Mouse (Mus musculus) forebrain, embryonic 11.5 days (tissue): ENCODE measurements around the gene Cnn3. TPM values are rescaled to one million over a fixed set of nuclear protein-coding genes. Genes with fewer than 3 reads are reported as not detected.

Experiments
- ATAC-seq: fragments of 200-750 bp; cut with Nextera tagmentation; replicated peaks from 2 replicates; pipeline ENCODE4 v1.8.0; 2017; ENCODE audit warnings: moderate TSS enrichment; ENCODE audit not compliant: low FRiP score
- DNase-seq: peaks from one replicate; pipeline ENCODE4 v3.0.0-alpha.2; 2017; ENCODE audit warnings: low spot score
- H3K27ac ChIP-seq: fragments of 300-500 bp; sonication (generic); 2 replicates; pipeline ENCODE4 v1.5.1; 2014; ENCODE audit warnings: low read depth, low read length
- H3K27me3 ChIP-seq: fragments of 300-500 bp; sonication (generic); 2 replicates; pipeline ENCODE4 v1.6.1; 2014; ENCODE audit warnings: mild to moderate bottlenecking, low read length, mixed read lengths; ENCODE audit not compliant: control insufficient read depth, insufficient read depth
- H3K36me3 ChIP-seq: fragments of 300-500 bp; sonication (generic); 2 replicates; pipeline ENCODE4 v1.6.1; 2014; ENCODE audit warnings: mild to moderate bottlenecking, low read length, moderate library complexity, mixed read lengths; ENCODE audit not compliant: control insufficient read depth, insufficient read depth
- H3K4me1 ChIP-seq: fragments of 300-500 bp; sonication (generic); replicated peaks from 2 replicates; pipeline ENCODE4 v1.6.1; 2014; ENCODE audit warnings: low read length, mixed read lengths; ENCODE audit not compliant: control insufficient read depth, insufficient read depth
- H3K4me2 ChIP-seq: fragments of 300-500 bp; sonication (generic); 2 replicates; pipeline ENCODE4 v1.6.1; 2014; ENCODE audit warnings: low read depth, mild to moderate bottlenecking, low read length, moderate library complexity, mixed read lengths; ENCODE audit not compliant: severe bottlenecking
- H3K4me3 ChIP-seq: fragments of 300-500 bp; sonication (generic); 2 replicates; pipeline ENCODE4 v1.5.1; 2014; ENCODE audit warnings: low read depth, low read length
- H3K9ac ChIP-seq: fragments of 300-500 bp; sonication (generic); 2 replicates; pipeline ENCODE4 v1.6.1; 2014; ENCODE audit warnings: low read length
- H3K9me3 ChIP-seq: fragments of 300-500 bp; sonication (generic); 2 replicates; pipeline ENCODE4 v1.6.1; 2016; ENCODE audit warnings: low read length, mixed read lengths; ENCODE audit not compliant: control insufficient read depth
- WGBS: fragments of 180-500 bp; shearing (Covaris S2); extraction: QIAGEN DNeasy Blood & Tissue Kit; methylation state at CpG from one replicate; pipeline ENCODE4 v1.1.7; 2014; 5-methylcytosine and 5-hydroxymethylcytosine counted together
- polyA plus RNA-seq: library from polyadenylated mRNA; unstranded; fragments of >200 nt; fragmentation: Nextera tagmentation; extraction: Ambion mirVana; gene quantifications from 2 replicates; pipeline ENCODE4 v1.2.1, GENCODE M21; 2014

Gene Cnn3
- polyA plus RNA-seq, 1 experiment from 2014 or later, result 954 TPM

DNA sequence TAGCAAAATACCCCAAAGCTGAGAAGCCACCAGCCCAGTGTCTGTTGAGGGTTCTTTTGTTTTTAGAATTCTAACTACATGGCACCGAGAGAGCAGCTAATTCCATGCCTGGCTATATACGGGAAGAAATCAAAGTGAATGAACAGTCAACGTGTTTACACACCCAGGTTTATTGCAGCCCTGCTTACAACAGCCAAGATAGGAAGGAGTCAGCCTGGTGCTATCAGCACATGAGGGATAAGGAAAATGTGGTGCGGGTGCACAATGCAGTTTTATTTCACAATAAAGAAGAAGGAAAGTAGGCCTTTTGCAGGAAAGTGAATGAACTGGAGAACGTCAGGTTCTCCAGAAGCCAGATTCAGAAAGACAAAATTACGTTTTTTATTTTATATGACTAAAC is 14.8 kb upstream of the Cnn3 start:
- Histone ChIP-seq H3K4me1 (no peaks in the 10 kb centered on the region), H3K27me3 (no peaks in the 10 kb centered on the region), H3K4me3 (no peak overlapping the region), H3K4me2 (no peak overlapping the region), H3K27ac (no peak overlapping the region), H3K36me3 (no peaks in the 10 kb centered on the region), H3K9ac (no peak overlapping the region), H3K9me3 (no peaks in the 10 kb centered on the region)
- ATAC-seq (no peak), DNase-seq (no peak)
- 88% methylated on average over 6 of the region's 6 CpGs for WGBS

DNA sequence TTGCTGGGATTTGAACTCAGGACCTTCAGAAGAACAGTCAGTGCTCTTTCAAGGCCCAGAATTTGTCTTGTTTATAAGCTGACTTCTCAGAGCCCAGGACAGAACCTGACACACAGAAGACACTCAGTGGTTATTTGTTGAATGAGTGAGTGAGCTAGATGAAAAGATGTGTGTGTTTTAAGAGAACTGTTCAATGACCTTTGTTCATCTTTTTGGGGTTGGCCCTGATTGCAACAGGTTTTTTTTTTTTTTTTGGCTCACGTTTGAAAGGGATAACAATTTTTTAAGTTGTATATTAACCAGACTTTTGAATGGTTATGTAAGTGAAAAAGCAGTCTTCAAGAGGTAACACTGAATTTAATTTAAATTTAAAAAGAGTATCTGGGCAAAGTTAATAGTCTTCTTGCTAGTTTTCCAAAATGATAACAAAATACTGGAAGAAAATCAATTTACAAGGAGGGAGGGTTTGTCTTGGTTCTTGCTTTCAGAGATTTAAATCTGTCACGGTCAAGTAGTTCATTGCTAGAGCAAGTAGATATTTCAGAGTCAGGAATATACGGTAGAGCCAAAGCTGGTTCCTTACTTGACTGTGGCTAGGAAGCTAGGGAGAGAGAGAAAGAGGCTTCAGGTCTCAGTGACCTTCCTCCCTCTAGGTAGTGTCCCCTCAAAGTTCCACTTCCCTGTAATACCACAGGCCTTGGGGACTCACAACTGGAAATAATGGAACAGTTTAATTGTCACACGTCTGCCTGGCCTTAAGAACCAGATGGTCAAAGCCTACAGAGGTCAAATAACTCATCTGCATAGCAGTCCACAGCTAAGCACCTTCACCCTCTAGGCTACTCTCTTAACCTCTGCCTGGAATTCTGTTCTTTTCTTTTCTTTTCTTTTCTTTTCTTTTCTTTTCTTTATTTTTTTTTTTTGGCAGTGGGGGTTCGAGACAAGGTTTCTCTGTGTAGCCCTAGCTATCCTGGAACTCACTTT is 9.8 kb upstream of the Cnn3 start:
- Histone ChIP-seq H3K9me3 (no peaks in the 10 kb centered on the region), H3K27me3 (no peaks in the 10 kb centered on the region), H3K4me2 (no peak overlapping the region), H3K9ac (no peak overlapping the region), H3K4me1 (peaks cover 5% of the 10 kb centered on the region; the same call in 1 of the 2 replicates), H3K27ac (no peak overlapping the region), H3K4me3 (no peak overlapping the region), H3K36me3 (no peaks in the 10 kb centered on the region)
- 73% methylated on average over 5 of the region's 5 CpGs for WGBS
- DNase-seq, result no peak
- ATAC-seq, result no peak

DNA sequence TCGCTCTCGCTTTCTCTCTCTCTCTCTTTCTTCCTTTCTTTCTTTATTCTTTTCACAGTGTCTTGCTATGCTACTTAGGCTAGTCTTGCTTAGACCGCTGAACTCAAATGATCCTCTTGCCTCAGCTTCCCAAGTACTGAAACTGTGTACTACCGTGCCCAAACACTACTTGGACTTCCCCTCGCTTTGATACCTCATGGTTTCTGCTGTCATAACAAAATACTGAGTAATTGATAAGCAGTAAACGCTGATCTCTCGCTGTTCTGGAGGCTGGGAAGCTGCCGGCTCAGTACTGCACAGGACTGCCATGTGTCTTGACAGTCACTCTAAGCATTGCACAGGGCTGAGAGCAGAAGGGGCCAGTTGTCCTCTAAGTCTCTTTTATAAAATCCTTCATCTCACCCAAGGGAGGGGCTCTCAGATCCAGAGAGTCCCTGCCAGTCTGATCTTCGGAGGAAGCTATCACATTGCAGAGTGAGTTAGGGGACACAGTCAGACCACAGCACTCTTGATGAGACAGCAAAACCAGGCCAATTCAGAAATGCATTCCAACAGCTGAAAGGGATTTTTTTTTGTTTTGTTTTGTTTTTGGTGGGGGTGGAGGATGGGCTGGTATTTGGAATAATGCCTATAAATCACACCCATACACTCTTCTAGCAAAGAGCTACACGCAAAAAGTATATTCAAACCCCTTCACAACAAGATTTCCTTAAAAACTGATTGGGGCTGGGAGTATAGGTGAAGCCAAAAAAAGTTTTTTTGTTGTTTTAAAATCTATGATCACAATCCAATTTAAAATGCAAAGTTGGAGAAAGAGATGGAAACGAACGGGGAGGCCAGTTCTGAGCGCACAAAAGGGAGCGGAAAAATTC is 8.7 kb upstream of the Cnn3 start:
- H3K27me3 ChIP-seq, result no peaks in the 10 kb centered on the region
- H3K9ac ChIP-seq, result no peak overlapping the region
- WGBS, result 42% methylated on average over 14 of the region's 14 CpGs
- no peaks in the 10 kb centered on the region for H3K36me3 ChIP-seq
- no peak overlapping the region for H3K4me3 ChIP-seq
- peaks cover 5% of the 10 kb centered on the region; the same call in 1 of the 2 replicates for H3K4me1 ChIP-seq
- no peaks in the 10 kb centered on the region for H3K9me3 ChIP-seq
- DNase-seq (no peak), ATAC-seq (peak; percentile 49)
- H3K27ac ChIP-seq, result no peak overlapping the region
- no peak overlapping the region for H3K4me2 ChIP-seq

DNA sequence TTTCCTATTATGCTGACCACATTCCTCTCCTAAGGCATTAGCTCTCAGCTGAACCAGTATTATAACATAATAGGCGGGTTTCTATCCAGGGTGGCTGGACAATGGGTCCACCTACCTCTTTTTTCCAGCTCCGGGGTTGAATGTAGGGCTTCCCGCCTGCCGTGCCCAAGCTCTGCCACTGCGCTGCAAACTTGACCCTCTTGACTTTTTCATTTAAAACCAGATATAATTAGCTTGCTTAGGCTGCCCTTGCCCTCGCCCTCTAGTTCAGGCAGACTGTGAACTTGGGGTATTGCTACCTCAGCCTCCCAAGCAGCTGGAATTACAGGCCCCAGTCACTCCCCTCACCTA is 8.1 kb upstream of the Cnn3 start:
- ATAC-seq (peak; percentile 25; the same call in 1 of the 2 replicates), DNase-seq (no peak)
- Histone ChIP-seq H3K9ac (no peak overlapping the region), H3K27me3 (no peaks in the 10 kb centered on the region), H3K36me3 (no peaks in the 10 kb centered on the region), H3K9me3 (no peaks in the 10 kb centered on the region), H3K4me2 (no peak overlapping the region), H3K4me1 (peaks cover 5% of the 10 kb centered on the region; the same call in 1 of the 2 replicates), H3K27ac (no peak overlapping the region), H3K4me3 (no peak overlapping the region)
- WGBS, result 4% methylated on average over 6 of the region's 6 CpGs

DNA sequence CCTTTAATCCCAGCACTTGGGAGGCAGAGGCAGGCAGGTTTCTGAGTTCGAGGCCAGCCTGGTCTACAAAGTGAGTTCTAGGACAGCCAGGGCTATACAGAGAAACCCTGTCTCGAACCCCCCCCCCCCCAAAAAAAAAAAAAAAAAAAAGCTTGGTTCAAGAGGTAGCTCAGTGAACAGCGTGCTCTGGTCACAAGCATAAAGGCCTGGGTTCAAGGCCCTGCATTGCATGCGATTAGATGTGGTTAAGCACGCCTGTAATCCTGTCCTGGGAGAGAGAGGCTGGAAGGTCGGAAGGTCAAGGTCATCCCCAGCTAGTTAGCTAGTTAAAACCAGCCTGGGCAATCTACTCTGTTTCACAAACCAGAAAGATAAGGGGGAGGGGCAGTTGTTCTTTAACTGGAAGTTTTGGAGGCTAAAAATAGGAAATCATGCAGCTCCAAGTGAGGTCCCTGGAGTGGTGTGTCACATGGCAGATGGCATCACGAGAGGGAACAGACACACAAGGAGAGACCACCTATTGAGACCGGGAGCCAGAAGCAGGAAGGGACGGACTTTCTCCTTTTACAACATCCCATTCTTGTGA is 7.4 kb upstream of the Cnn3 start:
- no peak for ATAC-seq
- DNase-seq, result no peak
- H3K27ac ChIP-seq, result no peak overlapping the region
- H3K36me3 ChIP-seq, result no peaks in the 10 kb centered on the region
- H3K4me3 ChIP-seq, result no peak overlapping the region
- H3K9ac ChIP-seq, result no peak overlapping the region
- H3K4me2 ChIP-seq, result no peak overlapping the region
- 80% methylated on average over 9 of the region's 9 CpGs for WGBS
- H3K4me1 ChIP-seq, result peaks cover 5% of the 10 kb centered on the region; the same call in 1 of the 2 replicates
- H3K9me3 ChIP-seq, result no peaks in the 10 kb centered on the region
- no peaks in the 10 kb centered on the region for H3K27me3 ChIP-seq

DNA sequence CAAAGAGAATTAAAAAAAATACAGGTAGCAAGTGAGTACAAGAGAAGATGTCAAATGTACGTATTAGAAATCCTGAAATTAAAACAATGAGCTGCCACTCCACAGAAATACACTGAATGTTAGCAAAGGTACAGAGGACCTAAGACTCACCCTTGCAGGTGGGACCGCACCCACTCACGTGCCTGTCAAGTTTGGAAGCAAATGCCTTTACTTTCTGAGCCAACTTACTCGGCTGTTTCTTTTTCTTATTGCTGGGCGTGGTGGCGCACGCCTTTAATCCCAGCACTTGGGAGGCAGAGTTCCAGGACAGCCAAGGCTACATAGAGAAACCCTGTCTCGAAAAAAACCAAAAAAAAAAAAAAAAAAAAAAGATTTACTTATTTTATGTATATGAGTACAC is 3.9 kb upstream of the Cnn3 start:
- WGBS, result 83% methylated on average over 8 of the region's 8 CpGs
- H3K9me3 ChIP-seq, result no peaks in the 10 kb centered on the region
- no peak overlapping the region for H3K4me3 ChIP-seq
- no peak for ATAC-seq
- no peak for DNase-seq
- H3K36me3 ChIP-seq, result no peaks in the 10 kb centered on the region
- no peak overlapping the region for H3K9ac ChIP-seq
- H3K27ac ChIP-seq, result no peak overlapping the region
- peaks cover 7% of the 10 kb centered on the region for H3K4me1 ChIP-seq
- no peaks in the 10 kb centered on the region; the same call in 1 of the 2 replicates for H3K27me3 ChIP-seq
- H3K4me2 ChIP-seq, result no peak overlapping the region

DNA sequence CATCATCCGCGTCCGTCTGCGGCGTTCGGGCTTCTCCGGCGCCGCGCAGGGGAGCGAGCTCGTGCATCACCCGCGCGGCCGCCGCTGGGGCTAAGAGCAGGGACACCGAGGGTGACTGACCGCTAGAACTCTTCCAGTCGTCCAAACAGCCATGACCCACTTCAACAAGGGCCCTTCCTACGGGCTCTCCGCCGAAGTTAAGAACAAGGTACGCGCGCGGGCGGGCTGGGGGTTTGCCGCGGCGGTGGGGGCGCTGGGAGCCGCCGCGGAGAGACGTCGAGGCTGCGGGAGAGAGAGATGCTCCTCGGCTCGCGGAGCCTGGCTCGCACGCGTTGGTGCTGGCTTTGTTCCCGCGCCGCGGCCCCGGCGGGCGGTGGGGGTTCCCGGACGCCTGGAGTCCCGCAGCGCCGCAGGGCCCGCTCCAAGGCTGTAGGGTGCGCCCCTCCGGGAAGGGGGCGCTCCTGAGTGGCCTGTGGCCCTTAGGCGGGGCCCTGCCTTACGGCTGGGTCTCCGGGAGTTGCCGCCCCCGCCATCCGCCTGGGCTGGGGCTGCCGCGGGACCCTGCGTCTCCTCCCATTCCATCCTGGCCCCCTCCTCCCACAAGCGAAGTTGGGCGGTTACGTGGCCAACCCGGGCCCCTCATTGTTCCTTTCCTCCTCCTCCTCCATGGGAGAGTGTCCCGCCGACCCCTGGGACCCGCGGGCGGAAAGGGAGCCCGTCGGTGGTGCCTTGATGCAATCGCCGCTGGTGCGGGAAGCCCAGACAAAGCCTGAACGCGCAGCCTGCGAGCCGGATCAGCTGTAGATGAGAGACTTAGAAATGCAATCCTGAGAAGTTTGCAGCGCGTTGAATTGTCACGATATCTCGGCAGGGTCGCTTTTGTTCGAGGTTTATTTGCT is 573 bp downstream of the Cnn3 start:
- peak overlapping the region; percentile 99 for H3K9ac ChIP-seq
- no peaks in the 10 kb centered on the region; the same call in 1 of the 2 replicates for H3K27me3 ChIP-seq
- peak overlapping the region; percentile 100 for H3K27ac ChIP-seq
- peaks cover 17% of the 10 kb centered on the region for H3K4me1 ChIP-seq
- ATAC-seq (peak; percentile 80), DNase-seq (peak; percentile 91)
- H3K36me3 ChIP-seq, result no peaks in the 10 kb centered on the region
- H3K4me2 ChIP-seq, result peak overlapping the region; percentile 62
- H3K4me3 ChIP-seq, result peak overlapping the region; percentile 90
- H3K9me3 ChIP-seq, result no peaks in the 10 kb centered on the region
- WGBS, result under 1% methylated on average over 77 of the region's 93 CpGs
